Mouse (Mus musculus) layer of hippocampus, postnatal 25 days (tissue): ENCODE measurements around the gene Gm10309. TPM values are rescaled to one million over a fixed set of nuclear protein-coding genes. Genes with fewer than 3 reads are reported as not detected.
A peak's percentile ranks its signal among the peaks of the same experiment; 100 is the strongest.

Experiments used
- DNase-seq, 2 experiments: peaks; one replicate each; pipeline ENCODE4 v3.0.0; 2022; ENCODE audit warnings: mixed read lengths in 2 of 2, low spot score in 1 of 2; ENCODE audit errors: extremely low spot score in 1 of 2
- total RNA-seq, 2 experiments: library from RNA; stranded (reverse); gene quantifications; 2 replicates each; pipeline ENCODE4 v1.2.3; 2021

Gene Gm10309
- total RNA-seq, result not detected

DNA sequence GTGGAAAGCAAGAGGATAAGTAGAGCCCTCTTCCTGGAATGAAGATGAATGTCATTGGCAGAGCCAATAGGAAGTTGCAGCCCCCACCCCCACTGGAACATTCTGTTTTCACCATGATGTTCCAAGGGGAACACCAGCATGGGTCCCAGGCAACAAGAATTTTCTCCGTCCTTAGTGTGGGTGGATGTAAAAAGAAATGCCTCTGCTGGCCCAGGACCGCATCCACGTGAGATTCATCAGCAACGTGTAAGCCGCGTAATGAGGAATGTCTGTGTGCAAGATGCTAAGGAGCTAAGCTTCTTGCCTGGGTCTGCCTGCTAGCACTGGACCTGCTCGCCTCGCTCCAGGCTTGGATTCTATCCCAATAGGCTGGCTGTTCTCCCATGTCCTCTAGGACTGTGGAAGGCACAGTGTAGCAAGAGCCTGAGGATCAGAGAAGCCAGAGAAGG lies at the start of gene Gm10309:
Gene Gm10309, minus strand, starts transcription at position 50 of the 449 bp plus-strand sequence.
- peak in 1 of 2 experiments; percentile 40 for DNase-seq

GRCm38 (mm10) chr17:86551995-86552394 lies 47.0 kb upstream of the Gm10309 start:
- DNase-seq, result no peak

DNA sequence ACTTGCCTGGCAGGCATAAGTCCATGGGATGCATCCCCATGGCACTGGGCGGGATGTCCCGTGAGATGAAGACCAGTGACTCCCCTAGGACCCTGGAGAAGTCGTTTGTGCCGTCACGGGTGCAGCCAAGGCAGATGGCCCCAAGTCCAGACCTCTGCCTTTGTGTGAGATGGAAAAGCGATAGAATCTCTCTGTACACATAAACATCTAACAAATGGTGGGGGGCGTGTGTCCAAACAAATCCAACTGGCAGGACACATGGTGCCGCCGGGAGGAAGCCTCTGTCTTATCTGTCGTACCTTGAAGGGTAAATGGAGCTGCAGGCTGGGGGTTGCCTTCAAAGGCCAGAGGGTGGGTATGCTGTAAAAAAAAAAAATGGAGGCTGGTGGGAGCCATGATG lies 46.5 kb upstream of the Gm10309 start:
- DNase-seq, result no peak

- DNase-seq, result no peak
These were observed 44.1 kb upstream of the Gm10309 start for GRCm38 (mm10) chr17:86549128-86549527.

DNA sequence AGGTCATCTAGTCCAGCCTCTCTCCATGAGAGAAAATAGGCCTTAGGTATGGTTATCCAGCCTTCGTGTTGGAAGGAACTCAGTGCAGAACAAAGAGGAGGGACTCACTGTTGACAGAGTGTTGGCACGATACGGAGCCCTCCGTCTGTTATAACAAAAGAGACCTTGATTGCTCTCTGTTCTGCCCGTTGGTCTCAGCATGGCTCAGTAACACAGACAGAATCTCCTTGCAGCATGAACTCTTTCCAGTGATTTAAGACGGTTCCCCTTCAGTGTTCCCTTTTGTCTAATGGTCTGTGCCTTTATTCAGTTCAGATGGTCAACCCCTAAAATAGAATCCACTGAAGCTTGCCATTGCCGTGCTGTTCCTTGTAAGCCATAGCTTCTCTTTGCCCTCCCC lies 41.5 kb upstream of the Gm10309 start:
- no peak for DNase-seq

DNA sequence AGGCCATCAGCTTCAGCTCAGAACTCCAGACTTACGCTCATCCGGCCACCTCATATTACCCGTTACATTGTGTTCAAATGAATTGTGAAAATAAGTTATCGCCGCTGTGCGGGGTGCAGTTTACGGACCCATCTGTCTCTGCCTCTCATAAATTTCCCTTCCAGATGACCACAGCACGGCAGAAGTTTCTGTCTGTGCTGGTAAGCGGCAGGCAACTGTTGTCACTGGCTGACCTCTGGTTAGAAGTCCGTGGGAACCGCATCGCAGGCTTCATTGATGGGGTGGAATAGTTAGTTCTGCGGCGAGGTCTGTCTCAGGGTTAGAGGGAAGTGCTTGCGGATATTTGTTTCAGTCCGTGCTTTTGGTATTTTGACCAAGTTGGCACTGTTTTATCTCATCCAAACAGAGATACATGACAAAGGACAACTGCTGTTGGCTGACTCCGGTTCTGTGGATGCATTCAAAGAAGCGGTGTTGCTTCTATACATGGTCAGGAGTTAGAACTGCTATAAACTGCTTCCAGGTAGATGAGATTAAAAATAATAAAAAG lies 34.9 kb upstream of the Gm10309 start:
- DNase-seq, result no peak

GRCm38 (mm10) chr17:86535827-86536656 lies 31.0 kb upstream of the Gm10309 start:
- DNase-seq, result peak; percentile 47 to 79

- no peak for DNase-seq
These were observed 30.1 kb upstream of the Gm10309 start for GRCm38 (mm10) chr17:86535096-86535495.

DNA sequence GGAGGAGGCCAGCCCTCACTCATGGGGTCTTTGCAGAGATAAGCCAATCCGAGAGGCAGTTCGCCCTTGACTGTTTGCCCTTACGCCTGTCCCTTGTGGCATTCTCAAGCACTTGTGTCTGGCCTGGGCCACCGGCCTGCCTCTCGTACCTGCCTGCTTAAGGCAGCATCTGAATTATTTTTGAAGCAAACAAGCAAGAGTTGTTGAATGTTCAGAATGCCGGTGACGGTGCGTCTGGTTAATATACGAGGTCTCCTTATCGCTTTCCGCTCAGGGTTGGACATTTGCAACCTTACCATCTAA lies 28.5 kb upstream of the Gm10309 start:
- DNase-seq, result no peak

GRCm38 (mm10) chr17:86532783-86533548 lies 27.9 kb upstream of the Gm10309 start:
- DNase-seq, result no peak

DNA sequence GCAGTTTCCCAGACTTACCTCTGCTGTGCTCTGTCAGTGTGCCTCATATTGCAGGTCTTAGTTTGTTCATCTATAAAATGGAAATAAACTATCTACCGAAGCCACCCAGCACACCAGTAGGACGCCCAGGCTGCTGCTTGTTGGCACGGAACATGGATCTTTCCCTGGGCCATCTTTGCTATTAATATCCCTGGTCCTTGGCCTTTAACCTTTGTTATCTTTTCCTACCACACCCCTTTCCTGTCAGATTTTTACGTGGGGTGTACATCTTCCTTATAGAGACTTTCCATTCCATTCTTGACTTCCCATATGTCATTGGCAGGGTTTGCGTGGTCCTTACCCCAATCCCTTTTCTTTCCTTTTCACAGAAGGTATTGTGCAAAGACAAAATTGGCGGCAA lies 26.2 kb upstream of the Gm10309 start:
- no peak for DNase-seq

DNA sequence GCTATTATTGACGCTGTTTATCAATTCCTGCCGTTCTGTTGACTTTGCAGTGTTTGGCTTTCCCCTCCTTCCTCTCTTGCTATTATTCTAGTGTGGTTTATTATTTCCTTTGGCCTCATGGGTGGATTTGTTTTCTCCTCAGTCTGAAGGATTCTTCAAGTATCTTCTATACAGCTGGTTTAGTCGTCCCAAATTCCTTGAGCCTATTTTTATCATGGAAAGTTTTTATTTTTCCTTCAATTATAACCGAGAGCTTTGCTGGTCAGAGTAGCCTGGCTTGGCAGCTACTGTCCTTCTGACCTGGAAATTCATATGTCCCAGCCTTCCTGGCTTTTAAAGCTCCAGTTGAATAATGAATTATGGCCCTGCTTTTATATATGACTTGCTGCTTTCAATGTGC lies 24.4 kb upstream of the Gm10309 start:
- DNase-seq, result no peak

DNA sequence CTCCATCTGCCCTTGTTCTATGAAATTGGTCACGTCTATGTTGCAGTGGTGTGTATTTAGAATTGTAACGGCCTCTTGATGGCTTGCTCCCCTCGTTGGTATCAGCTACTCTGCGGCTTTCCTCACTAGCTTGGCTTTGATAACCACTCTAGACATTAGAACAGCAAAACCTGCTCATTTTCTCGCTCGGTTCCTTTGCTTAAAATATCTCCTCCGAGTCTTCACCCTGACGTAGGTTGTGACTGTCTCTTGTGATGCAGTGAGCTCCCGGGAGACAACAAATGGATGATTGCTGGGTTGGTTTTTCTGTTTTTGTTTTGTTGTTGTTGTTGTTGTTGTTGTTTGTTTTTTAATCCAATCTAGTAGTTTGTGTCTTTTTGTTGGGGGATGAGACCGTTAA lies 24.0 kb upstream of the Gm10309 start:
- DNase-seq, result no peak

DNA sequence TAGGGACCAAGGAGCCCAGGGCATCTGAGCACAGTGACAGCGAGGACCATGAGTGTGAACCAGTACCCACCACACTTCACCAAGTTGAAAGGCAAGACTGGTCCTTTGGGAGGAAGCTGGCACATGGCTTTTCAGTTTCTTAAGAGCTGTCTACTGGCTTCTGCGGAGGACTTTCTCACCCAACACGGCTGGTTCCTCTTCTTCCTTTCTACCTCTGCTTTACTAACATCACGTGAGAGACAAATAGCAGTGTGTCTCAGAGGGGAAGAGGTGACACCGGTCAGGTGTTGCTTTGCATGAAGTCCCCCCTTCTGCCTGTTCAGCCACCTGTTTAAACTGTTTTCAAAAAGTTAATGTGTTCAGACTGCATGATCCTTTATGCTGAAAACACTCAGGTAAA lies 22.3 kb upstream of the Gm10309 start:
- DNase-seq, result no peak

DNA sequence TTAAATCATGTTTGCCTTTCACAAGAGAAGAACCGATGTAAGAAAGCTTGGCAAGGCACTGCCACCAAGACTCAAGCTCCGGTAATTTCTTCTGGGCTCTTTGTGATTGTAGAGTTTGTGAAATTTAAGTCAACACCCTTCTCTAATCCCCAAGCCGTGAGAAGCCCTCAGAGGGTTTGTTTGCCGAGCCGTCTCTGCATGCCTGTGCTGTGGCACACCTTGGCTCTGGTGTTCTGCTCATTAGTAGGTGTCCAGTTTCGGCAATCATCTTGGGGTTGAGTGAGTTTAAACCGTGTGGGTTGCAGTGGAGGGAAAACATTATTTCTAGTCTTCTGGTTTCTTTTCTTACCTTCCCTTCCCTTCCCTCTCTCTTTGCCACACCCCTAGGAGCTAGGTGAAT lies 21.0 kb upstream of the Gm10309 start:
- no peak for DNase-seq

GRCm38 (mm10) chr17:86525075-86525474 lies 20.0 kb upstream of the Gm10309 start:
- DNase-seq, result no peak

GRCm38 (mm10) chr17:86523843-86524242 lies 18.8 kb upstream of the Gm10309 start:
- no peak for DNase-seq

DNA sequence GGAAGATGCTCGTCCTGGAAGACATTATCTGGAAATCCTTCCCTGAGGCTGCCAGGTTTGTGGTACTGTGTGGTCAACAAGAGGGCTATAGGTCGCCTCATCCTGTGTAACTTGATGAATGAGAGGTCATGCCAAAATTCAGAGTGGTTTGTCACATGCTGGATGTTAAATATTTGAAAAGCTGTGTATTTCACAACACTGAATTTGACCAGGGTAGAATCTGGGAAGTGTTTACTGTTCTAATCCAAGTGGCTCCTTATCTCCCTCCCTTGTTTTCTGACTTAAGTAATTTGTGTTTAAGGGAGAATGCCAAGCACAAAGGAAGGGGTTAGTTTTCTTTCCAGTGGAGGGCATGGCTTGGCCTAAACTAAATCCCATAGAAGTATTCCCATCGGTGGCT lies 18.3 kb upstream of the Gm10309 start:
- no peak for DNase-seq

GRCm38 (mm10) chr17:86522649-86523048 lies 17.6 kb upstream of the Gm10309 start:
- no peak for DNase-seq

GRCm38 (mm10) chr17:86521252-86521651 lies 16.2 kb upstream of the Gm10309 start:
- DNase-seq, result no peak

DNA sequence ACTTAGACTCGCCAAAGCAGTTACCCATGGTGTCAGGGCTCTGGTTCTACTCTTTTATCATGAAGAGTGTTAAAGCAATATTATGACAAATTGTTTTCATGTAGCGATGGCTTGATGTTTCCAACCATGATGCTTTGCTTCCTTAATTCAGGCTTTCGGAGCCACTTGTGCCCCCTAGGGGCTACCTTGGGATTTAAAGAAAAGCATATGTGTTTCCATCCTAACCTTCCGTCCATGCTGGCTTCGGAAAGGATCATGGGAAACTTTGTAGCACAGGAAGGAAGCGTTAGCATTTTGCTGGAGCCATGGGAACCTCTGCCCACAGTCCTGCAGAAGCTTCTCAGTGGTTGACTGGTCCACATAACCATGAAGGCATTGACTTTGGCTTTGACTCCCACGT lies 13.6 kb upstream of the Gm10309 start:
- no peak for DNase-seq

DNA sequence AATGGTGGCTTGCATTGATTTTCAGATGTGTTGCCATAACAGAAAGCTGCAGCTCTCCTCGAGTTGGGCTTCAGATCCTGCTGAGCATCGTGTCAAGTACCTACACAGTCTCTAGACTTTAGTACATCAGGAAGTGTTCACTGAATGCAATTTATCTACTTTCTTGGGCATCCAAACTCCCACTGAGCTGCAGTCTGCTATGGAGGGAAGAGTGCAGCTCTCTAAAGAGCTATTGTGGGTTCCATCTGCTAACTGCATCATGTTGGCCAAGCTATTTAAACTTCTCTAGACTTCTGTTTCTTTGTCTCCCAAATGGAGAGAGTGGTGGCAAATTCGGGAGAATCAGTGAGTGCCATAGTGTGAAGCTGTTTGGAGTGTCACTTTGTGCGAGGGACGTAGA lies 11.6 kb upstream of the Gm10309 start:
- DNase-seq, result no peak
